Mouse (Mus musculus): ENCODE measurements around the gene Tdgf1.

GRCm38 (mm10) chr9:110931573-110931972, 14.4 kb downstream of the Tdgf1 start:
- no peak for TF ChIP-seq CTCF (IDR thresholded peaks at IDR 0.05; ENCODE audit: extremely low read depth, insufficient read depth, insufficient read length, insufficient replicate concordance)
- TF ChIP-seq POLR2A (IDR thresholded peaks at IDR 0.05; ENCODE audit: low read depth, low read length): no peak
